Mouse (Mus musculus): Measurements from ENCODE around the gene Prkcd.

DNA sequence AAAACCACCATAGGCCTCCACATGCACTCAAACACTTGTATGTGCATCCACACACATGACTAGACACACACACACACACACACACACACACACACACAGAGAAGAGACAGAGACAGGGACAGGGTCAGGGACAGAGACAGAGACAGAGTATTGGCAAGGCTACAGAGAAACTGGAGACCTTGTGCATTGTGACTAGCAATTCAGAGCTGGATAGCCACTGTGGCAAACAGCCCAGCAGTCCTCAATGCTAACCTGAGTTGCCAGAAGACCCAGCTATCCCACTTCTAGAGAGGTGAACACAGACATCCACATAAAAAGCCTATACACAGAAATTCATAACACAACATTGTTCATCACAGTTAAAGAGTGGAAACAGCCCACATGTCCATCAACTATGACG is 20.5 kb upstream of the Prkcd start:
- TF ChIP-seq CTCF (IDR thresholded peaks at IDR 0.05; ENCODE audit: control insufficient read depth, insufficient read depth, low read length) (no peak), POLR2A (IDR thresholded peaks at IDR 0.05; ENCODE audit: borderline replicate concordance, control insufficient read depth, low read depth, low read length) (no peak)

Data from bone marrow, adult 2 months (tissue).